Mouse (Mus musculus) ovary, postnatal 10 days (tissue): Measurements from ENCODE around the gene Mfsd1.
A peak's percentile ranks its signal among the peaks of the same experiment; 100 is the strongest.

Experiments used
- DNase-seq: peaks from one replicate; pipeline ENCODE4 v3.0.0; 2022; ENCODE audit warnings: low spot score

Gene Mfsd1

GRCm38 (mm10) chr3:67582273-67583124, at the start of gene Mfsd1:
TSS of gene Mfsd1 (plus strand) at chr3:67582741.
- peak; percentile 67 for DNase-seq

- no peak for DNase-seq
Observed at GRCm38 (mm10) chr3:67543630-67544029, 38.9 kb upstream of the Mfsd1 start.

GRCm38 (mm10) chr3:67551193-67551592, 31.3 kb upstream of the Mfsd1 start:
- no peak for DNase-seq

GRCm38 (mm10) chr3:67553281-67553680, 29.3 kb upstream of the Mfsd1 start:
- no peak for DNase-seq

GRCm38 (mm10) chr3:67553927-67554448, 28.6 kb upstream of the Mfsd1 start:
- no peak for DNase-seq

- no peak for DNase-seq
Observed at GRCm38 (mm10) chr3:67555211-67555610, 27.3 kb upstream of the Mfsd1 start.

- DNase-seq, result no peak
Observed at GRCm38 (mm10) chr3:67557200-67557651, 25.3 kb upstream of the Mfsd1 start.

- no peak for DNase-seq
Observed at GRCm38 (mm10) chr3:67557718-67558354, 24.7 kb upstream of the Mfsd1 start.

- no peak for DNase-seq
Observed at GRCm38 (mm10) chr3:67564731-67565357, 17.7 kb upstream of the Mfsd1 start.

GRCm38 (mm10) chr3:67565540-67566227, 16.9 kb upstream of the Mfsd1 start:
- DNase-seq, result no peak

- DNase-seq, result no peak
Observed at GRCm38 (mm10) chr3:67568015-67568618, 14.4 kb upstream of the Mfsd1 start.

- no peak for DNase-seq
Observed at GRCm38 (mm10) chr3:67572918-67573317, 9.6 kb upstream of the Mfsd1 start.

- no peak for DNase-seq
Observed at GRCm38 (mm10) chr3:67573523-67573922, 9.0 kb upstream of the Mfsd1 start.

GRCm38 (mm10) chr3:67576248-67576647, 6.3 kb upstream of the Mfsd1 start:
- no peak for DNase-seq

- no peak for DNase-seq
Observed at GRCm38 (mm10) chr3:67576724-67577123, 5.8 kb upstream of the Mfsd1 start.

- no peak for DNase-seq
Observed at GRCm38 (mm10) chr3:67583125-67583845, 744 bp downstream of the Mfsd1 start.

- no peak for DNase-seq
Observed at GRCm38 (mm10) chr3:67583846-67584186, 1.3 kb downstream of the Mfsd1 start.

- DNase-seq, result no peak
Observed at GRCm38 (mm10) chr3:67586511-67586910, 4.0 kb downstream of the Mfsd1 start.

- DNase-seq, result no peak
Observed at GRCm38 (mm10) chr3:67587430-67587829, 4.9 kb downstream of the Mfsd1 start.

GRCm38 (mm10) chr3:67601616-67602138, 19.1 kb downstream of the Mfsd1 start:
- DNase-seq, result no peak

GRCm38 (mm10) chr3:67618222-67618621, 35.7 kb downstream of the Mfsd1 start:
- no peak for DNase-seq
